Mouse (Mus musculus) urinary bladder, postnatal 14 days (tissue): ENCODE data around the gene Ddx41.
A peak's percentile ranks its signal among the peaks of the same experiment; 100 is the strongest.

Experiments used
- DNase-seq: peaks from one replicate; pipeline ENCODE4 v3.0.0; 2021; ENCODE audit warnings: low spot score

Ddx41 gene

GRCm38 (mm10) chr13:55506697-55507096 is 29.8 kb downstream of the Ddx41 start:
- no peak for DNase-seq

DNA sequence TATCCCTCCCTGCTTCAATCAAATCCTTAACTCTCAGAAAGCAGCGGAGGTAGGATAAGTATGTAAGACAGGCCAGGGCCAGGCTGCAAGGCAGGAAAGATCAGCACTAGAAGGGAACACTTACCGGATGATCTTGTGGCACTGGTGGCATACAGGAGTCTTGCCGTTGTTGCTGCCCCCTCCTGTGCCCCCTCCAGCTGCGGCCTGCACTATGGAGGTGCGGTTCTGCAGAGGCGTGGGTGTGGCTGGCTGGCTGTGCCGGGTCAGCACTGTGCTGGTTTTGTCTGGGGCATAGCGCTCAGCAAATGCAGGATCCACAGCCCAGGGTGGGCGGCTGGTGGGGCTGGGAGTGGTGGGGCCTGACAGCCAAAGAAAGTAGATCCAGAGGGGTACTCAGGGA is 30.6 kb downstream of the Ddx41 start:
- no peak for DNase-seq

- no peak for DNase-seq
Measured at GRCm38 (mm10) chr13:55504390-55504789, 32.1 kb downstream of the Ddx41 start.

DNA sequence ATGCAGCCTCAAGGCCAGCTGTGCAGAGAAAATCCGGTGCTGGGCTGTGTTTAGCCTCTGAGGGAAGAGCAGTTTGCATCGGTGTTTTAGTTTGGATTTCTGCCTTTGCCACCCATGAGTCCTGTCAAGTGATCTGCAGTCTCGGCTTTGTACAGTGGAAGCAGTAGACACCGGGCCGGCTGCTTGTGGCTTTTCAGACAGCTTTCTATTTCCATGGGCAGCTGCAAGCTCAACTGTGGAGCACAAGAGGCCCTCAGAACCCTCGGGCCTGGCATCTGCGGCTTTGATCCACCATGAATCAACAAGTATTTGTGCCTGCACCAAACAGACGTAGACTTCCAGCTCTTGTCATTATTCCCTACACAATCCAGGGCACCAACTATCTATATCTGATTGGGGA is 34.1 kb downstream of the Ddx41 start:
- DNase-seq = no peak

GRCm38 (mm10) chr13:55500575-55500974 is 35.9 kb downstream of the Ddx41 start:
- DNase-seq = no peak

DNA sequence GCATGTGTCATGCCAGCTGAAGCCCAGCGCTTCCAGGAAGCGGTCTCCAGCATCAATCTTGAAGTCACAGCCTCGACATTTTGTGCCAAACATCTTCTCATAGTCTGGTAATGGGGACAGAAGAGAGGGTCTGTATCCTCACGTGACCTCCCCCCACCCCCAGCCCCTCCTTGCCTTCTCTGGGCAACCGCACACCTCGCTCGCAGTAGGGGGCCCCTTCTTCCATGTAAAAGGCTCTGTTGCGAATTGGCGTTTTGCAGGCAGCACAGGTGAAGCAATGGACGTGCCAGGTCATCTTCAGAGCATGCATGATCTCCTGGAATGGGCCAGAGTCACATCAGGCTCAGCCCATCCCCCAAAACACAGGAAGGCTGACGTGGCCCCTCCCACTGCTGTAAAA is 37.6 kb downstream of the Ddx41 start:
- no peak for DNase-seq

- no peak for DNase-seq
Measured at GRCm38 (mm10) chr13:55496661-55497060, 39.8 kb downstream of the Ddx41 start.

- no peak for DNase-seq
Measured at GRCm38 (mm10) chr13:55495702-55496101, 40.8 kb downstream of the Ddx41 start.

GRCm38 (mm10) chr13:55494883-55495621 is 41.4 kb downstream of the Ddx41 start:
- DNase-seq = no peak

DNA sequence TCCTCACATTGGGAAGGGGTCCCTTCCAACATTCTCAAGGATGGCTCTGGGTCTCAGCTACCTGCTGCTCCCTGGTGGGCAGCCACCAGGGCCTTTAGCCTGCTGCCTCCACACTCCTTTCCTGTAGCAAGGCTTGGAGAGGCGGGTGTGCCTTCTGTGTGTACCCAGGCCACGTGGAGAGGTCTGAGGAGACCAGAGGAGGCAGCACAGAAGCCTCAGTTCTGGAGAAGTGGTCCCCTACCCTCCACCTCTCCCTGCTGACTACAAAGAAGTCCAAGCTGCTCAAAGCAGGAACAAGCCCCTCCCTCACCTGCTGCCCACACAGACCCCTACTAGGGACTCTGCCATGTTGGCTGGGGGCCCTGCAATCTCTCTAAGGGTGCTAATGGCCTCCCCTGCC is 42.2 kb downstream of the Ddx41 start:
- no peak for DNase-seq

- peak; percentile 35 for DNase-seq
Measured at GRCm38 (mm10) chr13:55487578-55488498, 48.6 kb downstream of the Ddx41 start, which contains the start of gene Dbn1. Gene Dbn1 (minus strand): TSS chr13:55488111.

- DNase-seq = no peak
Measured at GRCm38 (mm10) chr13:55486916-55487577, 49.4 kb downstream of the Ddx41 start.

- DNase-seq = no peak
Measured at GRCm38 (mm10) chr13:55486029-55486794, 50.2 kb downstream of the Ddx41 start.

DNA sequence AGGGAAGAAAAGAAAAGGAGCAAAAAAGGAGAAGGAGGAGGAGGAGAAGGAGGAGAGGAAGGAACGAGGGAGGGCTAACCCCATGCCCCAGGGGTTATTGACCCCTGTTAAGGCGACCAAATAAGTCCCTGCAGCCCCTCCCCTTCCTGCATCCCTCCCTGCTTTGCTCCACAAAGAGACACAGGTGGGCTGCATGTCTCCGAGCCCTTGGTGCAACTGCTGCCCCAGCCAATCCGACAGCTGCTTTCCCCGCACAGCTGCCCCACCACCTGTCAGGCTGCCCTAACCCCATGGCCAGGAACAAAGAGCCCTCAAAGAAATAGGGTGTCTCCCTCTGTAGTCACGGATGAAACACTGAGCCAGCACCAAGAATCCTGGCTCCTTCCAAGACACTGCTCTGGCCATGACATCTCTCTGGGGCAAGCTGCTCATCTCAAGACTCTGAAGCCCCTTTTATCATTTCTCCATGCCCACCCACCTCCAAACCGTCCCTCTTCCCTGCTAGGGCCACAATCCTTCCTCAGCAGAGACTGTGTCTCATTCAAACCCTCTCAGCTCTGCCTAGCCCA is 51.9 kb downstream of the Ddx41 start:
- no peak for DNase-seq

GRCm38 (mm10) chr13:55483593-55483992 is 52.9 kb downstream of the Ddx41 start:
- no peak for DNase-seq

GRCm38 (mm10) chr13:55483071-55483470 is 53.4 kb downstream of the Ddx41 start:
- no peak for DNase-seq

DNA sequence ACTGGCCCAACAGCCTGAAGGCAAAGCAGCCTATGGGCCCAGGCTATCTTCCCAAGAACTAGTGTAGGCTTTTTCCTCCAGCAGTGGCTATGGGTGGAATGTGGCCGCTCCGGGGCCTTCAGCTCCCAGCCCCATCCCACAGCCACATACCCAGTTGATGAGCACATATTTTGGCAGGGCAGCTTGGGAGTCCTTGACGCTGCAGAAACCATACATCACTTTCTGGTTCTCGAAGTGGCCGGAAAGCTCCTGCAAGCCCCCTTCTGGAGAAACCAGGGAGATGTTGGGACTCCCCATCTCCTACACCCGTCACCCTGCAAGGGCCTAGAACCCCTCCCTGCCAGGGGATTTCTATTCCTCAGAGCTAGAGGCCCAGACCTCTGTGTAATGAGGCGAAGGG is 53.9 kb downstream of the Ddx41 start:
- peak; percentile 43 for DNase-seq
